Mouse (Mus musculus): ENCODE results near the gene Slc37a3. TPM values are rescaled to one million over a fixed set of nuclear protein-coding genes. Genes with fewer than 3 reads are reported as not detected.
A peak's percentile ranks its signal among the peaks of the same experiment; 100 is the strongest.

The Slc37a3 gene
- total RNA-seq (2014; rRNA removed) (13.7 and 14.6 TPM in 2 replicates), polyA plus RNA-seq (2012; rRNA removed) (11.5 and 13.6 TPM in 2 replicates)

- H3K27me3 ChIP-seq (ENCODE audit: control insufficient read depth, insufficient read depth, low read length) = no peaks in the 10 kb centered on the region
- under 1% methylated on average over 43 of the region's 43 CpGs for WGBS
- H3K36me3 ChIP-seq (ENCODE audit: control insufficient read depth, insufficient read depth, low read length) = no peaks in the 10 kb centered on the region
- H3K27ac ChIP-seq (replicated peaks; ENCODE audit: insufficient read depth, low read depth, low read length) = peak within 1 kb of the TSS; percentile 57; the same call in 1 of the 2 replicates
- DNase-seq (ENCODE audit: extremely low read depth, low read depth, low spot score) = peak; percentile 76
- TF ChIP-seq CTCF (IDR thresholded peaks at IDR 0.05; ENCODE audit: low read depth, low read length) (no peak), POLR2A (IDR thresholded peaks at IDR 0.05; ENCODE audit: extremely low read depth, insufficient read depth, low read length) (peak; percentile 59; the same call in 1 of the 2 replicates)
- H3K9ac ChIP-seq (ENCODE audit: low read depth, low read length) = peak within 1 kb of the TSS; percentile 96
- peak within 1 kb of the TSS; percentile 65 for H3K4me3 ChIP-seq (ENCODE audit: insufficient read depth, low read depth, low read length)
- peaks cover 7% of the 10 kb centered on the region; the same call in 1 of the 2 replicates for H3K79me2 ChIP-seq (ENCODE audit: control insufficient read depth, insufficient read depth, low read length)
- H3K4me1 ChIP-seq (ENCODE audit: control insufficient read depth, insufficient read depth, low read length) = peaks cover 15% of the 10 kb centered on the region
Measured at GRCm38 (mm10) chr6:39377311-39377827, at the start of gene Slc37a3. TSS of gene Slc37a3 (minus strand) at chr6:39377675.

- no peak overlapping the region for H3K4me3 ChIP-seq (ENCODE audit: insufficient read depth, low read depth, low read length)
- TF ChIP-seq POLR2A (IDR thresholded peaks at IDR 0.05; ENCODE audit: extremely low read depth, insufficient read depth, low read length) = no peak
- no peak for TF ChIP-seq CTCF (IDR thresholded peaks at IDR 0.05; ENCODE audit: low read depth, low read length)
- WGBS = 75% methylated on average over 4 of the region's 4 CpGs
- H3K9ac ChIP-seq (ENCODE audit: low read depth, low read length) = no peak overlapping the region
- no peak for DNase-seq (ENCODE audit: extremely low read depth, low read depth, low spot score)
- no peaks in the 10 kb centered on the region for H3K79me2 ChIP-seq (ENCODE audit: control insufficient read depth, insufficient read depth, low read length)
- H3K36me3 ChIP-seq (ENCODE audit: control insufficient read depth, insufficient read depth, low read length) = no peaks in the 10 kb centered on the region
- no peak overlapping the region for H3K27ac ChIP-seq (replicated peaks; ENCODE audit: insufficient read depth, low read depth, low read length)
- H3K4me1 ChIP-seq (ENCODE audit: control insufficient read depth, insufficient read depth, low read length) = no peaks in the 10 kb centered on the region
- H3K27me3 ChIP-seq (ENCODE audit: control insufficient read depth, insufficient read depth, low read length) = no peaks in the 10 kb centered on the region
Measured at GRCm38 (mm10) chr6:39426725-39427124, 49.2 kb upstream of the Slc37a3 start.

GRCm38 (mm10) chr6:39425181-39425580 is 47.7 kb upstream of the Slc37a3 start:
- H3K36me3 ChIP-seq (ENCODE audit: control insufficient read depth, insufficient read depth, low read length) = no peaks in the 10 kb centered on the region
- H3K79me2 ChIP-seq (ENCODE audit: control insufficient read depth, insufficient read depth, low read length) = no peaks in the 10 kb centered on the region
- WGBS = 82% methylated on average over 2 of the region's 2 CpGs
- H3K27me3 ChIP-seq (ENCODE audit: control insufficient read depth, insufficient read depth, low read length) = no peaks in the 10 kb centered on the region
- no peak for DNase-seq (ENCODE audit: extremely low read depth, low read depth, low spot score)
- no peak for TF ChIP-seq CTCF (IDR thresholded peaks at IDR 0.05; ENCODE audit: low read depth, low read length)
- TF ChIP-seq POLR2A (IDR thresholded peaks at IDR 0.05; ENCODE audit: extremely low read depth, insufficient read depth, low read length) = no peak
- H3K4me1 ChIP-seq (ENCODE audit: control insufficient read depth, insufficient read depth, low read length) = no peaks in the 10 kb centered on the region
- no peak overlapping the region for H3K4me3 ChIP-seq (ENCODE audit: insufficient read depth, low read depth, low read length)
- H3K9ac ChIP-seq (ENCODE audit: low read depth, low read length) = no peak overlapping the region
- H3K27ac ChIP-seq (replicated peaks; ENCODE audit: insufficient read depth, low read depth, low read length) = no peak overlapping the region

- H3K27ac ChIP-seq (replicated peaks; ENCODE audit: insufficient read depth, low read depth, low read length) = no peak overlapping the region
- peaks cover 2% of the 10 kb centered on the region; the same call in 1 of the 2 replicates for H3K4me1 ChIP-seq (ENCODE audit: control insufficient read depth, insufficient read depth, low read length)
- no peak overlapping the region for H3K4me3 ChIP-seq (ENCODE audit: insufficient read depth, low read depth, low read length)
- DNase-seq (ENCODE audit: extremely low read depth, low read depth, low spot score) = no peak
- TF ChIP-seq POLR2A (IDR thresholded peaks at IDR 0.05; ENCODE audit: extremely low read depth, insufficient read depth, low read length) (no peak), CTCF (IDR thresholded peaks at IDR 0.05; ENCODE audit: low read depth, low read length) (no peak)
- H3K27me3 ChIP-seq (ENCODE audit: control insufficient read depth, insufficient read depth, low read length) = no peaks in the 10 kb centered on the region
- 87% methylated on average over 7 of the region's 7 CpGs for WGBS
- no peaks in the 10 kb centered on the region for H3K36me3 ChIP-seq (ENCODE audit: control insufficient read depth, insufficient read depth, low read length)
- H3K9ac ChIP-seq (ENCODE audit: low read depth, low read length) = no peak overlapping the region
- H3K79me2 ChIP-seq (ENCODE audit: control insufficient read depth, insufficient read depth, low read length) = peaks cover 7% of the 10 kb centered on the region
Measured at GRCm38 (mm10) chr6:39423686-39424085, 46.2 kb upstream of the Slc37a3 start.

- TF ChIP-seq CTCF (IDR thresholded peaks at IDR 0.05; ENCODE audit: low read depth, low read length) (no peak), POLR2A (IDR thresholded peaks at IDR 0.05; ENCODE audit: extremely low read depth, insufficient read depth, low read length) (no peak)
- H3K4me1 ChIP-seq (ENCODE audit: control insufficient read depth, insufficient read depth, low read length) = peaks cover 2% of the 10 kb centered on the region; the same call in 1 of the 2 replicates
- peaks cover 7% of the 10 kb centered on the region for H3K79me2 ChIP-seq (ENCODE audit: control insufficient read depth, insufficient read depth, low read length)
- no peaks in the 10 kb centered on the region for H3K27me3 ChIP-seq (ENCODE audit: control insufficient read depth, insufficient read depth, low read length)
- WGBS = 61% methylated on average over 6 of the region's 6 CpGs
- no peak for DNase-seq (ENCODE audit: extremely low read depth, low read depth, low spot score)
- H3K4me3 ChIP-seq (ENCODE audit: insufficient read depth, low read depth, low read length) = no peak overlapping the region
- no peaks in the 10 kb centered on the region for H3K36me3 ChIP-seq (ENCODE audit: control insufficient read depth, insufficient read depth, low read length)
- no peak overlapping the region for H3K27ac ChIP-seq (replicated peaks; ENCODE audit: insufficient read depth, low read depth, low read length)
- no peak overlapping the region for H3K9ac ChIP-seq (ENCODE audit: low read depth, low read length)
Measured at GRCm38 (mm10) chr6:39423130-39423551, 45.7 kb upstream of the Slc37a3 start.

GRCm38 (mm10) chr6:39420867-39421266 is 43.4 kb upstream of the Slc37a3 start:
- TF ChIP-seq POLR2A (IDR thresholded peaks at IDR 0.05; ENCODE audit: extremely low read depth, insufficient read depth, low read length) (no peak), CTCF (IDR thresholded peaks at IDR 0.05; ENCODE audit: low read depth, low read length) (no peak)
- H3K79me2 ChIP-seq (ENCODE audit: control insufficient read depth, insufficient read depth, low read length) = peaks cover 7% of the 10 kb centered on the region
- no peaks in the 10 kb centered on the region for H3K36me3 ChIP-seq (ENCODE audit: control insufficient read depth, insufficient read depth, low read length)
- H3K9ac ChIP-seq (ENCODE audit: low read depth, low read length) = no peak overlapping the region
- no peak overlapping the region for H3K4me3 ChIP-seq (ENCODE audit: insufficient read depth, low read depth, low read length)
- WGBS = 56% methylated on average over 4 of the region's 4 CpGs
- peaks cover 2% of the 10 kb centered on the region; the same call in 1 of the 2 replicates for H3K4me1 ChIP-seq (ENCODE audit: control insufficient read depth, insufficient read depth, low read length)
- no peak overlapping the region for H3K27ac ChIP-seq (replicated peaks; ENCODE audit: insufficient read depth, low read depth, low read length)
- H3K27me3 ChIP-seq (ENCODE audit: control insufficient read depth, insufficient read depth, low read length) = no peaks in the 10 kb centered on the region
- no peak for DNase-seq (ENCODE audit: extremely low read depth, low read depth, low spot score)

All from liver, adult 2 months (tissue).